Mouse (Mus musculus): ENCODE measurements around the gene Pten.

DNA sequence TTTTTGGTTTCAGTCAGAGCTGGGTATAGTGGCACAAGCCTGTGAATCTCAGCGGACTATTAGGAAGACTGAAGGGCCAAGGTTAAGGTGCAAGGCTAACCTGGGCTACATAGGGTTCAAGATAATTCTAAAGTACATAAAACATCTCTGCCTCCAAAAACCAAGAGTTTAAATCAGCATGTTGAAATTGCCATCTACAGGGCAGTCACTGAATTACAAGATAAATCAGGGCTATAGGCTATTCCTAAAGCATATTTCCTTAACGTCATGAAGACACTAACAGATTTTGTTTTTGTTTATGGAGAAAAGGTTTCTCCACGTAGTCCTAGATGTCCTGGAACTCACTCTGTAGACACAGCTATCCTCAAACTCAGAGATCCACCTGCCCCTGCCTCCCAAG, 47.0 kb upstream of the Pten start:
- TF ChIP-seq MXI1 (IDR thresholded peaks at IDR 0.05; ENCODE audit: low read depth, low read length), result 0 out of 2 replicates have a peak, but pooled peaks have one; percentile 29
- no peak for TF ChIP-seq NELFE (IDR thresholded peaks at IDR 0.05; ENCODE audit: low read depth, low read length)
- peak; percentile 43 to 66; a peak in 3 of 4 replicates for TF ChIP-seq CTCF (conservative IDR thresholded peaks at IDR 0.05 in 1 of 2, IDR thresholded peaks at IDR 0.05 in 1 of 2; ENCODE audit: low read depth in 2 of 2, low read length in 2 of 2)
- TF ChIP-seq USF2 (conservative IDR thresholded peaks at IDR 0.05; ENCODE audit: low read depth, low read length), result no peak
- TF ChIP-seq POLR2A (IDR thresholded peaks at IDR 0.05; ENCODE audit: low read depth, low read length), result no peak
- TF ChIP-seq EP300 (IDR thresholded peaks at IDR 0.05; ENCODE audit: low read length), result no peak
- TF ChIP-seq CHD2 (IDR thresholded peaks at IDR 0.05; ENCODE audit: low read length), result no peak
